Mouse (Mus musculus): ENCODE measurements around the gene Gm20388. TPM values are rescaled to one million over a fixed set of nuclear protein-coding genes. Genes with fewer than 3 reads are reported as not detected.

Gm20388 gene
- polyA plus RNA-seq, 1 experiment from 2014 or later = 5.5 TPM

GRCm38 (mm10) chr8:120821399-120822170 is 910.9 kb downstream of the Gm20388 start:
- H3K4me2 ChIP-seq = peak overlapping the region; percentile 9; the same call in 1 of the 2 replicates
- H3K9ac ChIP-seq = no peak overlapping the region
- 25% methylated on average over 9 of the region's 9 CpGs for WGBS
- peak overlapping the region; percentile 35; the same call in 1 of the 2 replicates for H3K27ac ChIP-seq
- H3K9me3 ChIP-seq = no peaks in the 10 kb centered on the region
- no peaks in the 10 kb centered on the region for H3K36me3 ChIP-seq
- no peaks in the 10 kb centered on the region for H3K27me3 ChIP-seq
- ATAC-seq (ENCODE audit: borderline replicate concordance, extremely low read depth, low FRiP score, low TSS enrichment) = peak; percentile 49
- no peak overlapping the region for H3K4me3 ChIP-seq
- peaks cover 18% of the 10 kb centered on the region for H3K4me1 ChIP-seq

- WGBS = 61% methylated on average over 6 of the region's 6 CpGs
- ATAC-seq (ENCODE audit: borderline replicate concordance, extremely low read depth, low FRiP score, low TSS enrichment) = 0 out of 2 replicates have a peak, but pooled peaks have one; percentile 24
- Histone ChIP-seq H3K27me3 (no peaks in the 10 kb centered on the region), H3K4me2 (no peak overlapping the region), H3K9me3 (no peaks in the 10 kb centered on the region), H3K4me3 (no peak overlapping the region), H3K9ac (no peak overlapping the region), H3K36me3 (no peaks in the 10 kb centered on the region), H3K27ac (peak overlapping the region; percentile 10; the same call in 1 of the 2 replicates), H3K4me1 (peaks cover 26% of the 10 kb centered on the region)
Measured at GRCm38 (mm10) chr8:120823331-120823730, 912.7 kb downstream of the Gm20388 start.

- Histone ChIP-seq H3K4me1 (peaks cover 26% of the 10 kb centered on the region), H3K4me3 (no peak overlapping the region), H3K9ac (no peak overlapping the region), H3K27ac (no peak overlapping the region), H3K9me3 (no peaks in the 10 kb centered on the region), H3K27me3 (no peaks in the 10 kb centered on the region), H3K36me3 (no peaks in the 10 kb centered on the region), H3K4me2 (no peak overlapping the region)
- no peak for ATAC-seq (ENCODE audit: borderline replicate concordance, extremely low read depth, low FRiP score, low TSS enrichment)
- WGBS = 60% methylated on average over 8 of the region's 8 CpGs
Measured at GRCm38 (mm10) chr8:120823887-120824286, 913.2 kb downstream of the Gm20388 start.

- H3K27me3 ChIP-seq = no peaks in the 10 kb centered on the region
- no peak overlapping the region for H3K9ac ChIP-seq
- ATAC-seq (ENCODE audit: borderline replicate concordance, extremely low read depth, low FRiP score, low TSS enrichment) = no peak
- no peaks in the 10 kb centered on the region for H3K9me3 ChIP-seq
- H3K4me1 ChIP-seq = peaks cover 26% of the 10 kb centered on the region
- no peak overlapping the region for H3K4me3 ChIP-seq
- no peak overlapping the region for H3K4me2 ChIP-seq
- no peaks in the 10 kb centered on the region for H3K36me3 ChIP-seq
- H3K27ac ChIP-seq = no peak overlapping the region; the same call in 1 of the 2 replicates
- 47% methylated on average over 7 of the region's 7 CpGs for WGBS
Measured at GRCm38 (mm10) chr8:120824638-120825037, 914.0 kb downstream of the Gm20388 start.

GRCm38 (mm10) chr8:120828279-120828678 is 917.6 kb downstream of the Gm20388 start:
- no peak for ATAC-seq (ENCODE audit: borderline replicate concordance, extremely low read depth, low FRiP score, low TSS enrichment)
- Histone ChIP-seq H3K36me3 (no peaks in the 10 kb centered on the region), H3K9me3 (no peaks in the 10 kb centered on the region), H3K9ac (no peak overlapping the region), H3K27ac (no peak overlapping the region), H3K4me1 (peaks cover 38% of the 10 kb centered on the region), H3K4me2 (no peak overlapping the region), H3K4me3 (no peak overlapping the region), H3K27me3 (no peaks in the 10 kb centered on the region)
- WGBS = 25% methylated on average over 14 of the region's 14 CpGs

- H3K27me3 ChIP-seq = peaks cover 3% of the 10 kb centered on the region; the same call in 1 of the 2 replicates
- no peak overlapping the region for H3K9ac ChIP-seq
- H3K9me3 ChIP-seq = no peaks in the 10 kb centered on the region
- no peak overlapping the region for H3K4me3 ChIP-seq
- H3K4me1 ChIP-seq = peaks cover 27% of the 10 kb centered on the region
- H3K36me3 ChIP-seq = no peaks in the 10 kb centered on the region
- WGBS = 44% methylated on average over 12 of the region's 12 CpGs
- no peak overlapping the region for H3K4me2 ChIP-seq
- peak; percentile 74 for ATAC-seq (ENCODE audit: borderline replicate concordance, extremely low read depth, low FRiP score, low TSS enrichment)
- H3K27ac ChIP-seq = peak overlapping the region; percentile 80
Measured at GRCm38 (mm10) chr8:120830661-120831060, 920.0 kb downstream of the Gm20388 start.

- ATAC-seq (ENCODE audit: borderline replicate concordance, extremely low read depth, low FRiP score, low TSS enrichment) = peak; percentile 33
- H3K4me3 ChIP-seq = peak overlapping the region; percentile 4; the same call in 1 of the 2 replicates
Measured at GRCm38 (mm10) chr8:120832022-120832421, 921.4 kb downstream of the Gm20388 start.

GRCm38 (mm10) chr8:120833196-120833595 is 922.6 kb downstream of the Gm20388 start:
- H3K27me3 ChIP-seq = peaks cover 3% of the 10 kb centered on the region; the same call in 1 of the 2 replicates
- WGBS = 41% methylated on average over 4 of the region's 4 CpGs
- H3K9ac ChIP-seq = no peak overlapping the region
- H3K4me2 ChIP-seq = no peak overlapping the region
- H3K4me1 ChIP-seq = peaks cover 21% of the 10 kb centered on the region
- no peak overlapping the region for H3K4me3 ChIP-seq
- no peak for ATAC-seq (ENCODE audit: borderline replicate concordance, extremely low read depth, low FRiP score, low TSS enrichment)
- H3K36me3 ChIP-seq = no peaks in the 10 kb centered on the region
- H3K27ac ChIP-seq = no peak overlapping the region
- no peaks in the 10 kb centered on the region for H3K9me3 ChIP-seq

More at GRCm38 (mm10) chr8:120832022-120832421, 921.4 kb downstream of the Gm20388 start:
- 5% methylated on average over 9 of the region's 14 CpGs for WGBS
- H3K36me3 ChIP-seq = no peaks in the 10 kb centered on the region
- peak overlapping the region; percentile 34 for H3K4me2 ChIP-seq
- peaks cover 27% of the 10 kb centered on the region for H3K4me1 ChIP-seq
- H3K9me3 ChIP-seq = no peaks in the 10 kb centered on the region
- peak overlapping the region; percentile 80 for H3K27ac ChIP-seq
- H3K9ac ChIP-seq = no peak overlapping the region
- peaks cover 3% of the 10 kb centered on the region; the same call in 1 of the 2 replicates for H3K27me3 ChIP-seq

GRCm38 (mm10) chr8:120839031-120839430 is 928.4 kb downstream of the Gm20388 start:
- Histone ChIP-seq H3K4me2 (no peak overlapping the region), H3K9me3 (no peaks in the 10 kb centered on the region), H3K4me3 (no peak overlapping the region), H3K9ac (no peak overlapping the region), H3K36me3 (no peaks in the 10 kb centered on the region), H3K27ac (no peak overlapping the region), H3K27me3 (peaks cover 3% of the 10 kb centered on the region; the same call in 1 of the 2 replicates), H3K4me1 (0 out of 2 replicates have a peak, but pooled peaks cover 7% of the 10 kb centered on the region)
- ATAC-seq (ENCODE audit: borderline replicate concordance, extremely low read depth, low FRiP score, low TSS enrichment) = no peak
- 77% methylated on average over 14 of the region's 14 CpGs for WGBS

- H3K27ac ChIP-seq = peak overlapping the region; percentile 54
- no peaks in the 10 kb centered on the region for H3K27me3 ChIP-seq
- H3K9ac ChIP-seq = no peak overlapping the region
- no peaks in the 10 kb centered on the region for H3K9me3 ChIP-seq
- no peak overlapping the region for H3K4me3 ChIP-seq
- H3K36me3 ChIP-seq = no peaks in the 10 kb centered on the region
- peaks cover 18% of the 10 kb centered on the region for H3K4me1 ChIP-seq
- WGBS = 31% methylated on average over 7 of the region's 7 CpGs
- ATAC-seq (ENCODE audit: borderline replicate concordance, extremely low read depth, low FRiP score, low TSS enrichment) = peak; percentile 43; the same call in 1 of the 2 replicates
- no peak overlapping the region for H3K4me2 ChIP-seq
Measured at GRCm38 (mm10) chr8:120843084-120843483, 932.4 kb downstream of the Gm20388 start.

GRCm38 (mm10) chr8:120846018-120846417 is 935.4 kb downstream of the Gm20388 start:
- H3K4me3 ChIP-seq = no peak overlapping the region
- H3K27ac ChIP-seq = no peak overlapping the region
- H3K9ac ChIP-seq = no peak overlapping the region
- H3K9me3 ChIP-seq = no peaks in the 10 kb centered on the region
- no peaks in the 10 kb centered on the region for H3K36me3 ChIP-seq
- no peak overlapping the region for H3K4me2 ChIP-seq
- WGBS = 59% methylated on average over 5 of the region's 5 CpGs
- H3K4me1 ChIP-seq = peaks cover 21% of the 10 kb centered on the region
- H3K27me3 ChIP-seq = no peaks in the 10 kb centered on the region
- no peak for ATAC-seq (ENCODE audit: borderline replicate concordance, extremely low read depth, low FRiP score, low TSS enrichment)

GRCm38 (mm10) chr8:120847279-120847678 is 936.6 kb downstream of the Gm20388 start:
- Histone ChIP-seq H3K27me3 (no peaks in the 10 kb centered on the region), H3K4me2 (no peak overlapping the region), H3K4me1 (peaks cover 26% of the 10 kb centered on the region), H3K9me3 (no peaks in the 10 kb centered on the region), H3K4me3 (no peak overlapping the region), H3K36me3 (no peaks in the 10 kb centered on the region), H3K27ac (no peak overlapping the region), H3K9ac (no peak overlapping the region)
- ATAC-seq (ENCODE audit: borderline replicate concordance, extremely low read depth, low FRiP score, low TSS enrichment) = no peak
- WGBS = 7% methylated on average over 4 of the region's 4 CpGs

Data from lung, embryonic 15.5 days (tissue).